Mouse (Mus musculus) heart, embryonic 10.5 days (tissue): Measurements from ENCODE around the gene Mcm2. TPM values are rescaled to one million over a fixed set of nuclear protein-coding genes. Genes with fewer than 3 reads are reported as not detected.

Experiments
- DNase-seq: peaks from one replicate; pipeline ENCODE4 v3.0.0-alpha.2; 2017; ENCODE audit warnings: low spot score
- H3K27ac ChIP-seq: fragments of 300-500 bp; sonication (generic); 2 replicates; pipeline ENCODE4 v1.5.1; 2016; ENCODE audit warnings: mild to moderate bottlenecking
- H3K27me3 ChIP-seq: fragments of 300-500 bp; sonication (generic); 2 replicates; pipeline ENCODE4 v1.6.1; 2016; ENCODE audit warnings: mild to moderate bottlenecking; ENCODE audit not compliant: poor library complexity, insufficient read depth, severe bottlenecking
- H3K36me3 ChIP-seq: fragments of 300-500 bp; sonication (generic); 2 replicates; pipeline ENCODE4 v1.6.1; 2016; ENCODE audit warnings: mild to moderate bottlenecking, moderate library complexity
- H3K4me1 ChIP-seq: fragments of 300-500 bp; sonication (generic); 2 replicates; pipeline ENCODE4 v1.6.1; 2016; ENCODE audit warnings: mild to moderate bottlenecking
- H3K4me3 ChIP-seq: fragments of 300-500 bp; sonication (generic); 2 replicates; pipeline ENCODE4 v1.5.1; 2016; ENCODE audit warnings: mild to moderate bottlenecking, moderate library complexity
- H3K9me3 ChIP-seq: fragments of 300-500 bp; sonication (generic); 2 replicates; pipeline ENCODE4 v1.6.1; 2016; ENCODE audit warnings: mild to moderate bottlenecking, moderate library complexity
- WGBS: fragments of 180-500 bp; shearing (Covaris S2); methylation state at CpG from one replicate; pipeline ENCODE4 v1.1.7; 2016; 5-methylcytosine and 5-hydroxymethylcytosine counted together
- polyA plus RNA-seq: library from polyadenylated mRNA; unstranded; fragments of >200 nt; fragmentation: Nextera tagmentation; extraction: Ambion mirVana; gene quantifications from 2 replicates; pipeline ENCODE4 v1.2.1, GENCODE M21; 2016

The Mcm2 gene
- polyA plus RNA-seq, 1 experiment from 2014 or later = 184 TPM

DNA sequence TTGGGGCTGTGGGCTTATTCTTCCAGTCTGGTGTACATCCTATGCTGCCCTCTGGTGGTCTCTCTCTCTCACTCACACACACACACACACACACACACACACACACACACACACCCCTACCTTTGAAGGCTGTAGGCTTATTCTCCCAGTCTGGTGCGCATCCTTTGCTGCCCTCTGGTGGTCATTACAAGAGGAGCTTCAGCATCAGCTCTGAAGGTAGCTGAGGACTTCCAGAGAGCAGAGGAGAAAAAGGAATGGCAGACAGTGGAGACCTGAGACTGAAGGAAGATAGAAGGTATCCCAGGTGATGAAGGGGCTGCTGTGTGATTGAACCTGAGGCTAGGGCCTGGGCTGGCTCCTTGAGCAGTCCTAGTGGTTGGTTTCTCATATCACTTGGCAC, 17.6 kb upstream of the Mcm2 start:
- H3K27ac ChIP-seq = no peak overlapping the region
- 39% methylated on average over 1 of the region's 1 CpGs for WGBS
- H3K4me1 ChIP-seq = peaks cover 17% of the 10 kb centered on the region
- H3K4me3 ChIP-seq = no peak overlapping the region
- no peaks in the 10 kb centered on the region for H3K9me3 ChIP-seq
- DNase-seq = peak; percentile 87
- H3K27me3 ChIP-seq = 0 out of 2 replicates have a peak, but pooled peaks cover 3% of the 10 kb centered on the region
- H3K36me3 ChIP-seq = peaks cover 19% of the 10 kb centered on the region

DNA sequence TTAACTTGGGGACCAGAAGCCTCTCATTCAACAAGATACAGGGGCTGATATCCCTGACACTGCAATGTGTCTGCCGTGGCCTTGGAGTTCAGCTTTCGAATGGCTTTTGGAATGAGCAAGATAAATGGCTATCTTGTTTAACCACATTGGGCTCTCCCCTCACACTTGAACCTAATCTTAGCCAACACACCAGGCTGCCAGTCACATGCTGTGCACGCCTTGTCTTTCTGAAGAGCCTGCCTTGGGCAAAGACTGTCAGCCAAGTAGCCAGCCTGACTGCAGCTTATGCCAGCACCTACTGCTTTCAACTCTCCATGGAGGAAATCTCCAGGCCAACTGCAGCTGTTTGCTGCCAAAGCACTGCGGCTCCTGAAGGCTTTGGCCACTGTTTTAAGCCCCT, 16.9 kb upstream of the Mcm2 start:
- Histone ChIP-seq H3K36me3 (peaks cover 25% of the 10 kb centered on the region), H3K27me3 (0 out of 2 replicates have a peak, but pooled peaks cover 3% of the 10 kb centered on the region), H3K4me1 (peaks cover 17% of the 10 kb centered on the region), H3K4me3 (no peak overlapping the region), H3K27ac (0 out of 2 replicates have a peak overlapping the region, but pooled peaks have one; percentile 31), H3K9me3 (no peaks in the 10 kb centered on the region)
- WGBS = 38% methylated on average over 4 of the region's 4 CpGs
- peak; percentile 94 for DNase-seq

DNA sequence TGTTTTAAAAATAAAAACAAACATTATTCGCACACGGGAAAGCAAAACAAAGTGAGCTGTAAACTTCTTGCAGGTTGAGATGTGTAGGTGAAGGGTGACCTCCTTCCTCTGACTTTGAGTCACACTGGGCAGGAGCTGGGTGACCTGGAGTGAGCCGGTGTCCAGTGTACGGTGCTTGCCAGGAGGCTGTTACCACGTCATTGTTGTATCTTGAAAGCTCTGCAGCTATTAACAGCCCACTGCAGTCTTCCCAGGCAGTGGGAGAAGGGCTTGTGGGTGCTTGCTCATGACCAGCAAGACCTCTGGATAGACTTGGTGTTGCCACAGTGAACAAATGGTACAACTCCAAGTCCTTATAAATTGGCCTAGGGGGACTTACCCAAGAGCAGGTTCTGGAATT, 16.2 kb upstream of the Mcm2 start:
- no peaks in the 10 kb centered on the region for H3K9me3 ChIP-seq
- H3K27ac ChIP-seq = peak overlapping the region; percentile 31; the same call in 1 of the 2 replicates
- H3K4me1 ChIP-seq = peaks cover 13% of the 10 kb centered on the region
- WGBS = 60% methylated on average over 5 of the region's 5 CpGs
- H3K36me3 ChIP-seq = peaks cover 32% of the 10 kb centered on the region
- no peak overlapping the region for H3K4me3 ChIP-seq
- no peak for DNase-seq
- 0 out of 2 replicates have a peak, but pooled peaks cover 3% of the 10 kb centered on the region for H3K27me3 ChIP-seq

DNA sequence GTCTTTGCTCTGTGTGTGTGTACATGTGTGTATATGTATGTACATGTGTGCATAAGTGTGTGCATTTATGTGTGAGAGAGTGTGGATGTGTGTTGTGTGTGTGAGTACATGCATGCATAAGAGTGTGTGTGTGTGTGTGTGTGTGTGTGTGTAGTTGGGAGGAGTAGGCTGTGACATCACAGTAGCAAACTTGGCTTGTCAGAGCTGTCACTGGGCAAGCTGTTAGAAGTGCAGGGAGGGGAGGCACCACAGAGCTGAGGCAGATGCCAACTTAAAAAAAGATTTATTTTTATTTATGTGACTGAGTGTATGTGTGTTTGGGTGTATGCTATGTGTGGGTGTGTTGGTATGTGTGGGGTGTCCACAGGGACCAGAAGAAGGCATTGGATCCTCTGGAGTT, 14.9 kb upstream of the Mcm2 start:
- peaks cover 43% of the 10 kb centered on the region for H3K36me3 ChIP-seq
- H3K4me3 ChIP-seq = no peak overlapping the region
- peaks cover 7% of the 10 kb centered on the region for H3K4me1 ChIP-seq
- no peak for DNase-seq
- 0 out of 2 replicates have a peak, but pooled peaks cover 2% of the 10 kb centered on the region for H3K27me3 ChIP-seq
- H3K27ac ChIP-seq = no peak overlapping the region
- H3K9me3 ChIP-seq = no peaks in the 10 kb centered on the region

DNA sequence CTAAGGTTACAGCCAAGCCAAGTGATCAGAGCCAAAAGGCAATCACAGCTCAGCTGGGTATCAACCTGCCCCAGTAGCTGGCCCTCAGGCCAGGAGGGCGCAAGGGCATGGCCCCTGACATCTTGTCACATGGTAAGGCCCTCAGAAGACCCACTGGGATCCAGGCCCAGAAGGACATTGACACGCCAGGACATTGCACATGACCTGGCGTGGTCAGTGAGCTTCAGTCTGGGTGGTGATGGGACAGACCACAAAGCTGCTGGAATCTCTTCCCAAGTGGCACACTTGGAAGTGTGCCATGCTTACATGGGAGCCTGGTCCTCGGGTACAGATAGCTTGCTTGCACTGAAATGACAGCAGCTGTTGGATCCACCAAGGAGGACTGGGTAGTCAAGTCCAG, 14.4 kb upstream of the Mcm2 start:
- H3K36me3 ChIP-seq = peaks cover 47% of the 10 kb centered on the region
- WGBS = 82% methylated on average over 4 of the region's 4 CpGs
- no peaks in the 10 kb centered on the region for H3K9me3 ChIP-seq
- no peak overlapping the region for H3K27ac ChIP-seq
- no peak for DNase-seq
- no peaks in the 10 kb centered on the region for H3K27me3 ChIP-seq
- H3K4me1 ChIP-seq = peaks cover 7% of the 10 kb centered on the region
- H3K4me3 ChIP-seq = no peak overlapping the region

DNA sequence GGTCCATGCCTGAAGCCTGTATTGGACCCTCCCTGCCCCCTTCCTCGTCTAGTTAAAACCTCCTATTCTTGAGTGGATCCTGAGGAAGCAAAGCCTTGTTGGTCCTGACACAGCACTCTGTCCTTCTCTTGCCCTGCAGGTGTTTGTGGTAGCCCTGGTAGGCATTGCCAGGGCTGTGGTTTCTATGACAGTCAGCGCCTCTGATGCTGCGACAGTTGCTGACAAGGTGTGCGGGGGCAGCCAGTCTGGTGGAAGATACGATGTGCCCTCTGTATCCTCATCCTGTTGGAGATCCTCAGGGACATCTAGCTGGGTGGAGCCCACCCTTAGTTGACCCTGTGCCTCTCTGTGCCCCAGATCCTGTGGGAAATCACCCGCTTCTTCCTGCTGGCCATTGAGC, 10.6 kb upstream of the Mcm2 start:
- Histone ChIP-seq H3K9me3 (no peaks in the 10 kb centered on the region), H3K4me1 (peaks cover 31% of the 10 kb centered on the region), H3K27me3 (no peaks in the 10 kb centered on the region), H3K4me3 (no peak overlapping the region), H3K27ac (no peak overlapping the region), H3K36me3 (peaks cover 55% of the 10 kb centered on the region)
- 89% methylated on average over 6 of the region's 6 CpGs for WGBS
- no peak for DNase-seq

DNA sequence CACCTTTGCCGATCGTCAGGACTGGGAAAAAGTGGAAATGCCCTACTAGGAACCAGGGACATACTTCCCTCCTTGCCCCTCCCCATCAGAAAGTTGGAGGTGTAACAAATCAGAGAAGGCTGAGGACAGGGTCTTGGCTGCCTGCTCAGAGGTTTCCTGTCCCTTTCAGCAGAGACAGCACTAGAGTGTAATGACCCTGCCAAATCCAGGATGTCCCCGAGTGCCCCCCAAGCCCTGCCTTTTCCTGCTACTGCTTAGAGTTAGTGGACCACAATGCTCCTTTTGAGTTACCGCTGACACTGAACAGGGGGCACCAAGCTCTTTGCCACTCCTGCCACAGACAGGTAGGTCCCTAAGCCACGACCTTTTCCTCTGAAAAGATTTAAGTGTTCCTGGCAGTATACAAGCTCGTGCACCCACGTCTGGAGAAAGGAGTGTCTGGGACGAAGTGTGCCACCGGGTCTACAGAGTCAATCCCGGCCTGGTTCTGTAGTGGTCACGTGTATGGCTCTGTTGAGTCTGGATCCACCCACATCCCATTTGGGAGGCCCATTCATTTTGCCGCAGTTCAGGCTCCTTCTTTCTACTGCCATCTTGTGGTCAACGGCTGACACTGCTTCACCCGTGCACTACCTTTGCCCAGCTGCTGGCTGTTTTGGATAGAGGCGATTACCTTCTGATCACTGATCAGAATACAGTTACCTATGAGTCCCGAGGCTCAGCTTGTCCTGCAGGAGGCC, 8.0 kb upstream of the Mcm2 start:
- DNase-seq = peak; percentile 90
- Histone ChIP-seq H3K4me1 (peaks cover 48% of the 10 kb centered on the region), H3K27me3 (no peaks in the 10 kb centered on the region), H3K27ac (peak overlapping the region; percentile 30), H3K9me3 (no peaks in the 10 kb centered on the region), H3K36me3 (peaks cover 41% of the 10 kb centered on the region), H3K4me3 (peak overlapping the region; percentile 37)
- 14% methylated on average over 16 of the region's 16 CpGs for WGBS

DNA sequence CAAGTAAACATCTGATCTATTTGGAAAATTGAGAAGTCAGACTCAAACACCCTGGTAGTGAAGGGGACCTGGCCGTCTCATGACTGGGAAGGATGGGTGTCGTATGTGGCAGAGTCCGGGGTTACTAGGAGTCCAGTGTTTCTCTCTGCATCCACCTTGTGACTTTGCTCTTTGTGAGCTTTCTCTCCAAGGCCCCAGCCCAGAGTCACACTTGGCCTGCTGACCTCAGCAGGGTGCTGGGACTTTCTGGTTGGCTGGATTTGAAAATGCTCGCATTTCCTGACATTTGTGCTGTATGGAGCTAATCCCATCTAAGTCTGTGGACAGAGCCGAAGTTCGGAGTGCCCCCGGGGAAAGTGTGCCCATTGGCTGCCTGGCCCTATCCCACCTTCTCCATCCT, 6.5 kb upstream of the Mcm2 start:
- H3K4me1 ChIP-seq = peaks cover 53% of the 10 kb centered on the region
- no peak overlapping the region for H3K4me3 ChIP-seq
- WGBS = 85% methylated on average over 7 of the region's 7 CpGs
- DNase-seq = no peak
- no peaks in the 10 kb centered on the region for H3K27me3 ChIP-seq
- peaks cover 26% of the 10 kb centered on the region for H3K36me3 ChIP-seq
- 0 out of 2 replicates have a peak overlapping the region, but pooled peaks have one; percentile 6 for H3K27ac ChIP-seq
- H3K9me3 ChIP-seq = no peaks in the 10 kb centered on the region

DNA sequence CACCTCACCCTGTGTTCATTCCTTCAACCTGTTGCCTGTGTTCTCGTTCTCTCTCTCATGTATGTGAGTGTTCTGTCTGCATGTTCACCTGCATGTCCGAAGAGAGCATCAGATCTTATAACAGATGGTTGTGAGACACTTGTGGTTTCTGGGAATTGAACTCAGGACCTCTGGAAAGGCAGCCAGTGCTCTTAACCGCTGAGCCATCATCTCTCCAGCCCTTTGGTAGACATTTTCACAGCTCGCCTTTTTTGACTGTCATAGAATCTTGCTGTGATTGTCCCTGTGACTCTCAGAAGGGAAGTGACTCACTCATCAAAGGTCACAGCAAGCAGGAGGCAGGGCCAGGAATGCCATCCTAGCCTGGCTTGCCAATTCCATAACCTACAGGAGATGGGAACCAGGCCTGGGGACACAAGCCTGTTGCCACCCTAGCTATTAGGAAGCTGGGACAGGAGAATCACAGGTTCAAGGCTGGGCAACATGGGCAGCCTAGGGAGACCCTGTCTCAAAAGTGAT, 5.9 kb upstream of the Mcm2 start:
- H3K4me1 ChIP-seq = peaks cover 54% of the 10 kb centered on the region
- DNase-seq = no peak
- 0 out of 2 replicates have a peak overlapping the region, but pooled peaks have one; percentile 6 for H3K27ac ChIP-seq
- H3K4me3 ChIP-seq = no peak overlapping the region
- 70% methylated on average over 4 of the region's 4 CpGs for WGBS
- peaks cover 20% of the 10 kb centered on the region for H3K36me3 ChIP-seq
- no peaks in the 10 kb centered on the region for H3K9me3 ChIP-seq
- H3K27me3 ChIP-seq = no peaks in the 10 kb centered on the region

DNA sequence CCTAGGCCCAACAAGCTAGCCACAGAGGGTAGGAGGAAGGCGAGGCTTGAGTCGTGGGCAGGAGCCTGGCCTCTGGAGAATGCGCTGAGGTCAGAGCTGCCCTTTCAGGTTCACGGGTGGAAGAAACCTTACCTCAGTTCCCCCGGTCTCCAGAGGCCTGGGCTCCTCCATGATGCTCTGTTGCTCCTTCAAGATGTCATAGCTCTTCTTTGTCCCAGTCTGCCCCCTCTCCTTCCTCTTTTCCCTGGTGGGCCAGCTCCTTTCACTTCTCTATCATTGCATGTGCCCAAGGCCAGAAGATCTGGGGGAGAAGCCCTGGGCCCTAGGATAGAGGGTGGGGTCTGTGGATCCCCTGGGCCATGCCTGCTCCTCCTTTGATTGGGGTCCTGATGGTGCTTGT, 5.1 kb upstream of the Mcm2 start:
- Histone ChIP-seq H3K4me3 (peak overlapping the region; percentile 85), H3K36me3 (peaks cover 13% of the 10 kb centered on the region; the same call in 1 of the 2 replicates), H3K27ac (peak overlapping the region; percentile 94; the same call in 1 of the 2 replicates), H3K27me3 (no peaks in the 10 kb centered on the region), H3K4me1 (peaks cover 59% of the 10 kb centered on the region), H3K9me3 (no peaks in the 10 kb centered on the region)
- 84% methylated on average over 5 of the region's 5 CpGs for WGBS
- DNase-seq = no peak

DNA sequence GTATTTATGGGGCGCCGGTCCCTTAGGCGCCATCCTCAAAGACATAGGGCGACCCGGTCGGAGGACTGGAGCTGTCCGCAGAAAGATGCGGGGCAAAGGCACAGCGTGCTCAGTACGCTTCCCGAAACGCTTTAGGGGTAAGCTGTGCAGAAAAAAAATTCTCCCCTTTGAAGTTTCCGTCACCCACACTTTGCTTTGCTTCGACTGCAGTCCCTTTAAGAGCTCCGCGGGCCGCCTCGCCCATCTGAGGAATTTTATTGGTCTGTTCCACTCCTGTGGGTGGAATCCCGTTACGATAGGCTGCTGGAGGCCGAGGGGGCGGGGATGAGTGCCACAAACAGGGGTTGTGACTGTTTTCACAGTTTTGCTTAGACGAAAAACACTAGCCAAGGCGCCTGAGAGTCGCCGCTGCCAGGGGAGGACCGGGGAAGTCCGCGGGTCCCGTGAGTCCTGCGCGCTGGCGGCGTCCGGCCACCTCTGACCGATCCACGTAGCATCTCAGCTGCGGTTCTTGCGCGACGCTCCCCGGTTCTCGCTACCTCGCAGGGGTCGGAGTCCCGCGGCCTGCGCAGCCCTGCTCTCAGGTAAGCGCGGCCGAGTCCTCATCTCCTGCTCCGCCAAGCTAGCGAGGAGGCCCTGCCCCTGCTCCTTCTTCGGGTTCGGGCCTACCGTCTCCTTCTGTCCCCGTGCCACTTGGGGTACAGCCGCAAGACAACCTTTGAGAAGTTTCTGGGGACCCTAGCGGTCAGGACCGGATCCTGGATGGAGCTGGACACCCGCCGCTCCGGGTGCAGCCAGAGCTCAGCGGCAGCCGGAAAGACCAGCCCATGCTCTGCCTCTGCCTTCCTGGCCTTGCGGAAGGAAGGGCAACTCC, 3.6 kb upstream of the Mcm2 start, which contains the start of gene Tpra1:
Gene Tpra1 (plus strand): TSS at position 305 of the 874 bp plus-strand sequence.
- DNase-seq = peak; percentile 98
- Histone ChIP-seq H3K4me1 (peaks cover 62% of the 10 kb centered on the region), H3K4me3 (peak within 1 kb of the TSS; percentile 85), H3K27me3 (no peaks in the 10 kb centered on the region), H3K36me3 (peaks cover 3% of the 10 kb centered on the region; the same call in 1 of the 2 replicates), H3K9me3 (no peaks in the 10 kb centered on the region), H3K27ac (peak within 1 kb of the TSS; percentile 94)
- 2% methylated on average over 66 of the region's 66 CpGs for WGBS

DNA sequence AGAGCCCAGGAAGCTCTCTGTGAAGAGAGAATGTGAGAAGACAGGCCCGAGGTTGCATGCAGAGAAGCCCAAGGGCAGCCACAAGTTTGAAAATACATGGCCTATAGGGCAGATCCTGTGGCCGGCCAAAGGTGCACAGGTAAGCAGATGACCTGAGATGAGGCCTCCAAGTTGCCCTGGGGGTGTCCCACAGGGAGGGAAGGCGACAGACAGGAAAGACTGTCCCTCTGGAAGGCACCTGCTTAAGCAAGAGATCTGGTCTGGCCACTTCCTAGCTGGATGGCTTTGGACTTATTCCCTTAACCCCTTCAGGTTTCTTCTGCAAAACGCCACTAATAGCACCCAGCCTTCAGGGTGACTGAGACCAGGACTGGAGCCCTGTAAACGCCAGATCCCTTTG, 2.9 kb upstream of the Mcm2 start:
- Histone ChIP-seq H3K27ac (peak overlapping the region; percentile 94), H3K4me1 (peaks cover 62% of the 10 kb centered on the region), H3K36me3 (peaks cover 9% of the 10 kb centered on the region), H3K27me3 (no peaks in the 10 kb centered on the region), H3K4me3 (peak overlapping the region; percentile 85), H3K9me3 (no peaks in the 10 kb centered on the region)
- no peak for DNase-seq
- 8% methylated on average over 5 of the region's 5 CpGs for WGBS

DNA sequence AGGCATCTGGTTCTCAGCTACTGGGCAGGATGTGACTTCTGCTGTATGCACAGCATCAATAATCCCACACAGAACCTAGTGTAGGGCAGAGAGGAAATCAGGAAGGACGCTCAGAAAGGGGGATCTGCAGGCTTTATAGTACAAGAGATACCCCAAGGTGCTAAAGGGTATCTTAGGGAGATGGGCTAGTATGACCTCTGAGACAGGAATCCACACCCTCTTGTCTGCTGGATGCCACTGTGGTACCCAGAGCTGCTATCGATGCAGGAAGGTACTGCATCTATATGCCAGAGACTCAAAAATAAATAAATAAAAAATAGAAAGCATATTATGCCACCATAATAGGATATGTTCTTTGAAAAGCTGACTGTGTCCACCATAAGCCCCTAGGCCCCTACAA, 1.0 kb upstream of the Mcm2 start:
- DNase-seq = no peak
- 92% methylated on average over 2 of the region's 2 CpGs for WGBS
- Histone ChIP-seq H3K36me3 (peaks cover 27% of the 10 kb centered on the region), H3K4me3 (no peak overlapping the region), H3K9me3 (no peaks in the 10 kb centered on the region), H3K4me1 (peaks cover 52% of the 10 kb centered on the region), H3K27ac (no peak overlapping the region), H3K27me3 (no peaks in the 10 kb centered on the region)
